Mouse (Mus musculus) T-helper 1 cell (primary cell): ENCODE measurements around the gene Rpl18a.

Experiments used
- in situ Hi-C: fragments of 300-600 bp; cut with MboI, MseI; formaldehyde crosslinking; loops from one replicate; pipeline ENCODE4 v1.15.1; 2025; ENCODE audit warnings: high pct_unique_total_duplicates

Gene Rpl18a

GRCm38 (mm10) chr8:70856541-70857197 is 40.5 kb downstream of the Rpl18a start:
- in situ Hi-C loops = no loop called here

DNA sequence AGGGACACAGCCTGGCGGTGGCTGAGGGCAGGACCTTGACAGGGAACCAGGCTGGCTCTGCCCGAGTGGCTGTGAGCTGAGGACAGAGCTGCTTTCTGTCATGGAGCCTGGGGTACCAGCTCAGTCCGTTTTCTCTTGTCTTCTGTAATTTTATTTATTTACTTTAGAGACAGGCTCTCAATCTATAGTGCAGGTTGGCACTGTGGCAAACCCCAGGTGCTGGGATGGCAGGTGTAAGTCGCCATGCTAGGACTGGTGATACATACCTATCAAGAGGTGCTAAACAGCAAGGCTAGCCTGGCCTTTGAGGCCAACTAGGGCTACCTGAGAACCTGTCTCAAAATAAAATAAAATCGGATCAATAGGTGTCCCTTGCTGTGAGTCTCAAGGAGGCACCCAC is 41.2 kb downstream of the Rpl18a start:
- in situ Hi-C loops = no loop called here

DNA sequence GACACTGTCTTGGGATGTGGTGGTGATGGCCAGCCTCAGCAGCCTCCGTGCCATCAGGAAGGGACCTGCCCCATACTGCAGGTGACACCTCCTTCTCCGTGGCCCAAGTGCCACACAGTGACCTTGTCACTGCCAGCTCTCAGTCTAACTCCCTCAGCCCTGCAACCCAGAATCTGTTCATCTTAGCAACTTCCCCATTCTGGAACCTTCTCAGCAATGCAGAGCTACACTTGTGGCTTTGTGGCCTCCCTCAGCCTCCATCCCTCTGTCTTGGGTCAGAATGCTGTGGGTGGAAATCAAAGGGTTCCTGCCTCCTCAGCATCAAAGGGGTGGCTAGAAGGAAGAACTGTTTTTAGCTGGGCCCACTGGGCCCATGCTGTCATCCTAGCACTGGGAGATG is 43.3 kb downstream of the Rpl18a start:
- in situ Hi-C loops = no loop called here

DNA sequence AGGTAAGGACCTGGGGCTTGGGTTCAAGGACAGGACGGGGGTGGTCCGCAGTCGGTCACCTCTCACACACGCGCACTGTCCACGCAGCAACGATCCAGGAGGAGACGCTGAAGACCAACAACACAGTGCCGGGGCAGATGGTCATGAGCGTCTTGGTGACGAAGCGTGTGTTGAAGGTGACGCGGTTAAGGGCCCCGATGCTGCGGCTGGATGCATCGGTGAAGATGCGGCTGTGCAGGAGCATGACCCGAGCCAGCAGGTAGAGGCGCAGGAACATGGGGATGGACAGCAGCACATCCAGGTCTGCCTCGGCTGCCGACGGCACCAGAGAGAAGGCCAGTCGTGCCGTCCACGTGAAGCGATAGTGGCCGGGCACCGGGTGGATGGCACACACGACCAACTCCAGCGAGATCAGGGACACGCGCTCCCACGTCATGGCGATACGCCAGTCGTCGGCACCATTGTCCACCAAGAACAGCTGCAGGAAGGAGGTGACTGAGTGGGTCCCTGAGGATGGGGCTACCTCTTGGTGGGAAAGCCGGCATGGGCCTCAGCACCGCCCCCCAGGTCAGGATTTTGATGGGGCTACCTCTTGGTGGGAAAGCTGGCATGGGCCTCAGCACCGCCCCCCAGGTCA is 44.5 kb downstream of the Rpl18a start:
- in situ Hi-C loops = no loop called here

DNA sequence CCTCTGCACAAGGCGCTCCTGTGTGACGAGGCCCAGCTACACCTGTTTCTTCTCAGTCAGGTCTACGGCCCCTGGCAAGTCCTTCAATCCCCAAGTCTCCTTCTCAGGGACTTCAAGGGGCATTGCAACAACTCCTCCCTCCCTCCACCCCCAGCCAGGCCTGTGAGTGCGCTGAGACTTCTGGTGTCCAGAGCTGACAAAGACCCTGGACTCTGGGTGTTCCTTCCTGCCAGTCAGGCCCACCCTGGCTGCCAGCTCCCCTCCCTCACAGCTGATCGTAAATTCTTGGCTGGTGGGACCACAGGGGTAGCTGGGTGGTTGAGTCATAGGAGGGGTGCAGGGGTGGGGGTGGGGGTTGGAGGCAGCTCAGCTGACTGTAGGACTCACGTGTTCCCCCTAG is 45.4 kb downstream of the Rpl18a start:
- in situ Hi-C loops = no loop called here

- in situ Hi-C loops = no loop called here
These were observed 46.3 kb downstream of the Rpl18a start for GRCm38 (mm10) chr8:70850947-70851346.

GRCm38 (mm10) chr8:70850132-70850845 is 46.9 kb downstream of the Rpl18a start:
- in situ Hi-C loops = no loop called here

DNA sequence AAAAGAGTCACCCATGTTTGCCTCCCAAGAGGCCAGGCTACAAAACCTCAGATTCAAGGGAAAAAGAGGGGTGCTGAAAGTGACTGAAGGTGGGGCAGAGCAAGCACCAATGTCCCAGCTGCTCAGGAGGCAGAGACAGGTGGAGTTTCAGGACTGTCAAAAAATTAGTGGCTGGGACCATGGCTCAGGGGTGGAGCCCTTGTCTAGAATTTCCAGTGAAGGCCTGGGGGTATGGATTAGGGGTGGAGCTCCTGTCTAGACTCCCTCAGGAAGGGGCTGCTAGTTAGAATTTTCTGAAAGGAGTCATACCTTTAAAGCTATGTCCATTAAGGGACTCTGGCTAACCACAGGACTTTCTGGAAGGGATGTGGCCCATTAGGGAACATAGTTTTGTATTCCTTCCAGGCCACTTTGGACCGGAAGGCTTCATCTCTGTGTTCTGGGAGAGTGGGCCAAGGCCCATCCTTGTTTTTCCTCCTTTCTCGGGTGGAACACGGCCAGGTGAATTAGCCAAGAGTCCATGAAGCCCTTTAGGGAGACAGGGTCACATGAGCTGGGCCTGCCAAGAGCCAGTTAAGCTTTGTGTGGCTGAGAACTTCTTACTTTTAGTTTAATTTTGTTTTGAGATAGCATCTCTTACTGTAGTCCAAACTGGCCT is 47.8 kb downstream of the Rpl18a start:
- in situ Hi-C loops = no loop called here

DNA sequence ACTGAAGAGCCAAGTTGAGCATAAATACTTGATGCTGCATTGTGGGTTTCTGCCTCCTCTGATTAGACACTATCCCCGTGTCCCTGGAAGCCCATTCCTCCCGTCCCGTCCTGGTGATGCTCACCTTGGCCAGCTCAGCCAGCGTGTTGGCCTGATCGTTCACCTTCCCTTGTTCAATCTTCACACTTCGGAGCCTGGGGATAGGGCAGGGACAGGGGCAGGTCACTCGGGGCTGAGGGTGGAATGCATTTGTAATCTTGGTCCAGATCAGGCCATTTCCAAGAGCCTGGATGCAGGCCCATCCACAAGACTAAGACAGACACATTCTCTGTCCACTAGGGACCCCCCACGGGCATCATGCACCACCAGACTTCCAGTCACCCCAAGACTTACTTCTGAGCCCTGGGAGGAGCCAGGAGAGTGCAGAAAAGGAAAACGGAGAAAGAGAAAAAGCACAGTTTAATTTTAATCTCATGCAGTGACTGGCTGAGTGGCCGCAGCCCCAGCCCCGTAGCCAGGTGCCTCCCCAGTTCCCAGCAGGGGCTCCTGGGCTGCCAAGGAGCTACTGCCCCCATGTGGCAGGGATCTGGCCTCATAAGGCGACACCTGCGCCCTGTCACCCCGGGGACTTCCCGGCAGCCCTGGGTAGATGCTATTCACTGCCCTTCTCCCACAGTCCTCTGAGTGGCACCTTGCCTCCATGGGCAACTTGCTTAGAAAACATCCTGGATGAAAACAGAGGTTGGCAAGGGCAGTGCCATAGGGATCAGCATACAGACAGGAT is 50.6 kb downstream of the Rpl18a start:
- in situ Hi-C loops = no loop called here

GRCm38 (mm10) chr8:70845108-70845507 is 52.1 kb downstream of the Rpl18a start:
- in situ Hi-C loops = no loop called here
